Mouse (Mus musculus): ENCODE data around the gene Igfbp7. TPM values are rescaled to one million over a fixed set of nuclear protein-coding genes. Genes with fewer than 3 reads are reported as not detected.

Gene Igfbp7
- total and polyA plus RNA-seq, 3 experiments: 0.07 TPM; not detected in 2

- no peak for TF ChIP-seq MYC (IDR thresholded peaks at IDR 0.05; ENCODE audit: low read depth, low read length)
- no peak for TF ChIP-seq GATA1 (IDR thresholded peaks at IDR 0.05; ENCODE audit: low read depth, low read length)
- no peak for TF ChIP-seq CHD2 (IDR thresholded peaks at IDR 0.05; ENCODE audit: low read length)
- no peak for TF ChIP-seq ETS1 (IDR thresholded peaks at IDR 0.05; ENCODE audit: low read depth, low read length)
- no peak for TF ChIP-seq TBP (IDR thresholded peaks at IDR 0.05; ENCODE audit: low read depth, low read length)
- TF ChIP-seq ZC3H11A (IDR thresholded peaks at IDR 0.05; ENCODE audit: low read depth, low read length): no peak
- TF ChIP-seq MYB (IDR thresholded peaks at IDR 0.05; ENCODE audit: low read depth, low read length): no peak
- TF ChIP-seq MAZ (IDR thresholded peaks at IDR 0.05; ENCODE audit: low read depth, low read length): no peak
- H3K9me3 ChIP-seq (replicated peaks; ENCODE audit: insufficient read depth, low read length): no peaks in the 10 kb centered on the region
- no peaks in the 10 kb centered on the region for H3K79me2 ChIP-seq (ENCODE audit: control insufficient read depth, insufficient read depth, low read length, poor library complexity)
- H3K27me3 ChIP-seq (ENCODE audit: control insufficient read depth in 1 of 2, insufficient read depth in 2 of 2, low read length in 2 of 2): peaks cover 0 to 2% of the 10 kb centered on the region in 2 experiments; a peak in 2 of 4 replicates
- no peaks in the 10 kb centered on the region for H3K4me1 ChIP-seq (ENCODE audit: control insufficient read depth in 1 of 2, insufficient read depth in 2 of 2, low read length in 2 of 2)
- H3K4me3 ChIP-seq (ENCODE audit: control insufficient read depth in 1 of 2, insufficient read depth in 1 of 2, low read depth in 2 of 2, low read length in 2 of 2): no peak overlapping the region
- no peaks in the 10 kb centered on the region for H3K36me3 ChIP-seq (ENCODE audit: control insufficient read depth in 1 of 2, insufficient read depth in 2 of 2, low read length in 2 of 2)
- no peak for DNase-seq (ENCODE audit: low read depth, low spot score)
- H3K9ac ChIP-seq (ENCODE audit: control insufficient read depth, low read depth, low read length, poor library complexity, severe bottlenecking): no peak overlapping the region
- H3K27ac ChIP-seq (ENCODE audit: control insufficient read depth, low read depth, low read length): no peak overlapping the region
Observed at GRCm38 (mm10) chr5:77432446-77432845, 24.6 kb upstream of the Igfbp7 start.

- Histone ChIP-seq H3K4me1 (ENCODE audit: control insufficient read depth in 1 of 2, insufficient read depth in 2 of 2, low read length in 2 of 2) (no peaks in the 10 kb centered on the region), H3K4me3 (ENCODE audit: control insufficient read depth in 1 of 2, insufficient read depth in 1 of 2, low read depth in 2 of 2, low read length in 2 of 2) (no peak overlapping the region), H3K9me3 (replicated peaks; ENCODE audit: insufficient read depth, low read length) (no peaks in the 10 kb centered on the region), H3K36me3 (ENCODE audit: control insufficient read depth in 1 of 2, insufficient read depth in 2 of 2, low read length in 2 of 2) (no peaks in the 10 kb centered on the region), H3K79me2 (ENCODE audit: control insufficient read depth, insufficient read depth, low read length, poor library complexity) (no peaks in the 10 kb centered on the region), H3K27ac (ENCODE audit: control insufficient read depth, low read depth, low read length) (no peak overlapping the region), H3K27me3 (ENCODE audit: control insufficient read depth in 1 of 2, insufficient read depth in 2 of 2, low read length in 2 of 2) (peaks cover 0 to 2% of the 10 kb centered on the region in 2 experiments; a peak in 2 of 4 replicates), H3K9ac (ENCODE audit: control insufficient read depth, low read depth, low read length, poor library complexity, severe bottlenecking) (no peak overlapping the region)
- TF ChIP-seq RCOR1 (IDR thresholded peaks at IDR 0.05; ENCODE audit: low read depth, low read length): no peak
- TF ChIP-seq ZMIZ1 (IDR thresholded peaks at IDR 0.05; ENCODE audit: low read depth, low read length): no peak
- no peak for TF ChIP-seq E2F4 (IDR thresholded peaks at IDR 0.05; ENCODE audit: borderline replicate concordance, low read depth, low read length)
- no peak for TF ChIP-seq MAFK (IDR thresholded peaks at IDR 0.05; ENCODE audit: borderline replicate concordance, low read depth, low read length)
- TF ChIP-seq TBP (IDR thresholded peaks at IDR 0.05; ENCODE audit: low read depth, low read length): no peak
- TF ChIP-seq UBTF (IDR thresholded peaks at IDR 0.05; ENCODE audit: borderline replicate concordance, insufficient read depth, low read depth, low read length): no peak
- no peak for TF ChIP-seq POLR2AphosphoS5 (IDR thresholded peaks at IDR 0.05; ENCODE audit: borderline replicate concordance, low read depth, low read length)
- no peak for TF ChIP-seq RAD21 (IDR thresholded peaks at IDR 0.05; ENCODE audit: low read depth, low read length)
- TF ChIP-seq TCF12 (IDR thresholded peaks at IDR 0.05; ENCODE audit: low read depth, low read length): no peak
- no peak for TF ChIP-seq USF2 (IDR thresholded peaks at IDR 0.05; ENCODE audit: borderline replicate concordance in 1 of 2, insufficient read depth in 1 of 2, low read depth in 1 of 2, low read length in 2 of 2)
- TF ChIP-seq ZC3H11A (IDR thresholded peaks at IDR 0.05; ENCODE audit: low read depth, low read length): no peak
- no peak for TF ChIP-seq MAX (IDR thresholded peaks at IDR 0.05; ENCODE audit: low read length)
- DNase-seq (ENCODE audit: low read depth, low spot score): no peak
Observed at GRCm38 (mm10) chr5:77431068-77431467, 23.2 kb upstream of the Igfbp7 start.

Data from MEL (cell line).